Mouse (Mus musculus) retina, adult 2 months (tissue): Measurements from ENCODE around the gene Dab1.

Source experiments
- DNase-seq: peaks from one replicate; pipeline ENCODE4 v3.0.0-alpha.2; 2012; ENCODE audit warnings: low read depth, low spot score

Gene Dab1

DNA sequence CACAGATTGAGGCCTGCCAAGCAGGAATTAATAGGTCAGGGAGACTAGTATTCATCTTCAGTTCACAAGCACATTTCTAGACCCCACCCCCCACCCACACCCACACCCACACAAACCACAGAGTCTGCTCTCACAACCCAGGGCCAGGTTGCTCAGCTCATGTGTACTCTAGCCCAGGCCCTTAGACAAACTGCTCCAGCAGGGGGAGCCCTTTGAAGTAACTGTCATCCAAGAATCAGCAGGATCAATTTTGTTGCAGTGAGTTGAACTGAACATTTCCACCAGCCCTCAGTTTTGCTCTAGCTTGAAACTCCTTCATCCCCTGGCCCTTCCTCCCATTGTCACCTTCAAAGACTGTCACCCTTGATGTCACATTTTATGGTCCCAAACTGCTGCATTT is 1046.4 kb downstream of the Dab1 start:
- no peak for DNase-seq

DNA sequence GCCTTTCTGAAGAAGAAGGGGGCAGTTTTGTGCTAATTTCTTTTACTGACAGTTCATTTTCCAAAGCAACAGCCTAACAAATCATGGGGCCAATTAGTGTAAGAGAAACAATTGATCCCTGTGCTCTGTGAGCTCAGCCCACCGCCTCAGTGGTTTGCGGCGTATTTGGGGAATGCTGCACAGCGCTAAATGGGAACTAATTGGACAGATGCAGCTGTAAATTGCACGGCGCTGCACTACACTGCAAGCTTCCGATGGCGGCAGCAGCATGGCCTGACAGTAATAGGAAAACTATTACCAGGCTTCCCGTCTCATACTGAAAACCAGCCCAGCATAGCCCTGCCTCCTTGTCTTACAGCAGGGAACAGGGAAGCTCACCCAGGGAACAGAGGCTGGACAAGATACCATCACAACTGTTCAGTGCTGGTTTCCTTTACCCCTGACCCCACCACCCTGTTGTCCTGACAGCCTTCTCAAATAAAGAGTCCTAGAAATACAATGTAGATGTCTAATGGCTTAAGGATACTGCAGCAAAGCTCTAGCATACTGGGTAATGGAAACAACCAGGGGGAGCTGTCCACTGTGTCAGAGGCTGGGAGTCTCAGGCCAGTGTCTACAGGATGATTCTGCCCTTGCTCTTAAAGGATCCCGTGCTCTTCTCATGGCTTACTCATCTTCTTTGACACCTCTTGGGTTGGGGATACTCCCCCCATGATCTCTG is 1047.8 kb downstream of the Dab1 start:
- no peak for DNase-seq

DNA sequence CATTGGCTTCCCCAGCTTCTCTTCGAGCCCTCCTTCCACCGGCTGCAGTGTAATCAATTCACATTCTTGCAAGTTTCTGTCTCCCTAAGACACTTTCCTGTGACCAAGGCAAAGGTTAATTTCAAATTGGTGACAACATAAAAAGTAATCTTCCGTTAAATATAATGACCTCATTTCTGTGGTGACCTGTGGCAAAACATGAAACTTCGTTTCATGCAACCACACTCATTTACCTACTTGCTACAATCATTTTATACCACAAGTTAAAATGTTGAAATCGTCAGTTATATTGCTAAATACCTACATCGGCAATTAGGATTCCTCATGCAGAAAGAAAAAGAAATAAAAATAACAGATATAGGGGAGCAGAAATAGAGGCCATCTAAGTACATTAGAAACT is 1048.9 kb downstream of the Dab1 start:
- no peak for DNase-seq

DNA sequence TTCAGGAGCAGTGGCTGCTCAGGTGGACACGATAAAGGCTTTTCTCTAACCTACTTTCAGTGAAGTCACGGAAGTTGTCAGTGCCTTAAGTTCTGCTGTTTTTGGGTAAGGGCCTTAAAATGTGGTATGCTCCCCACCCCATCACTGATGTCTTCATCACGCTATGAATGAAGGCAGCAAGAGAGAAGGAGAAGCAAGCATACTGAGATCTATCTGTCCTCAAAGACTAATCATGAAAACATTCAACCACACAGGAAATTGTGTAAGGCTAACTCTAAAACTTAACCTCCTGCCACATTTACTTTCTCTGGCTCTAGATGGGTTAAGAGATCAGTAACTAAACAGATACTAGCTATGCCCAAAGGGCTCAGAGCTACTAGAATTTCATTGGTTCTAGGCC is 1050.2 kb downstream of the Dab1 start:
- DNase-seq = no peak

DNA sequence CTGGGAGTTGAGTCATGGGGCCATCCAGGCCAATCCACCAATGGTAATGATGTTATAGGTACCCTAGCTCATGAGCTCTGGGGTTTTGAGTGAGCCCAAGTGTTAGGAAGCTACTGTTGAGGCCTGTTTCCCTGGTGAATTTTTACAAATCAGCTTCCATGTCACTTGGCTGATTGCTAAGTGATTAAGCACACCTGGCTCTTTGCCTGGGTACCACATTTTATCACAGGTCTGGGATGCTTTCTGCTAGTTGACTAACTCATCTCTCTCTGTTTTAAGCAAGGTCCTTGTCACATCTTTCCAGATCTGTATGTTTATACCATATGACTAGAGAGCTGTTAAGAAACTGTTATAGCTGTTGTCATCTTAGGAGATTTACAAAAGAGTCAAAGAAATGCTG is 1051.6 kb downstream of the Dab1 start:
- DNase-seq = no peak

DNA sequence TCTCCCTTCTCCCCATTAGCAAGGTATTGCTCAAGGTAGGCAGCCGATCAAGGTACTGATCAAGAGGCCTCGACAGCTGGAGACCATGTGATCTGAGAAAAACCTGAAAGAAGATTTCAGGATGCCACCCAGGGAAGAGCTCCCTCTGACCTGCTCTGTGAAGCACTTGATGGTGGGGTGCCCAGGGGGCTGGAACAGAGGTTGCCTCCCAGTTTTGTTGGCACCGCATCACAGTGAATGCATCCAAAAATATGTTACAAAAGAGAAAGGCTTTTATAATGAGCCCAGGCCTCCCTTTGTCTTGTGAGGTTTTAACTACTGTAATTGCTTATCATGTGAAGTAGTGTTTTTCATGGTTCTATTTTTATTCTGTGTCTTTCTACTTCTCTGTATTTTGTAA is 1054.2 kb downstream of the Dab1 start:
- DNase-seq = no peak

DNA sequence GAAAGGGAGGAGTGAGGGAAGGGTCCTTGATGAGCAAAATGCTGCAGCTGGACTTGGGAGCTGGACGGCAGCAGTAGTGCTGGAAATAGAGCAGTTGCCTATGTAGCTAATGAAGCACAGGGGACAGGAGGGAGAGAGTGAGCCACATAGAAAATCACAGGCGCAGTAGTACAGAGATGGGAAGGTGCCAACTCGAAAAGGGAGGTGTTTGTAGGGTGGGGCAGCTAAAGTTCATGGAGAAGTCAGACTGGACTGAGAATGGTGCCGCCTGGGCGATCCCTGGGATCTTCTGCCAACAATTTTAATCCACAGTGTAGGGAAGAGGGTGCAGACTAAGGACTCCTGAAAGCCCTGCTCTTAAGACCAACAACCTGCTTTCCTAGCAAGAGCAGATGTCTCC is 1055.5 kb downstream of the Dab1 start:
- no peak for DNase-seq

DNA sequence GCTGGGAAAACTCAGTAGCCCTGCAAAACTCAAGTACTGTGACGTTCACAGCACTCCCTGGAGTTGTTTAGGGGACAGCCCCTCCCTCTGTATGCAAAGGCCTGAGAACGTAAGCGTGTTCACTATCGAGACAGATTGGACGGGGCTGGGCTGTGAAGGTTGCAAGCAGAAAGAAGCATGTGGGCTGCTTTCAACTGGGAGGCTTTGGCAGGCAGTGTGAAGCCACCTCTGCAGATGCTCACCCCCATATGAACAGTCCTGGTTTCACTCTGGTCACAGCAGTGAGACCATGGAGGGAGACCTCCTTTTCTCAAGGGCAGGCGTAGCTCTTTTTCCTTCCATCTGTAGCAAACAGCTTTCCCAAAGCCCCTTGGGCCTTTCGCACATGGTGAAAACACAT is 1059.1 kb downstream of the Dab1 start:
- no peak for DNase-seq

DNA sequence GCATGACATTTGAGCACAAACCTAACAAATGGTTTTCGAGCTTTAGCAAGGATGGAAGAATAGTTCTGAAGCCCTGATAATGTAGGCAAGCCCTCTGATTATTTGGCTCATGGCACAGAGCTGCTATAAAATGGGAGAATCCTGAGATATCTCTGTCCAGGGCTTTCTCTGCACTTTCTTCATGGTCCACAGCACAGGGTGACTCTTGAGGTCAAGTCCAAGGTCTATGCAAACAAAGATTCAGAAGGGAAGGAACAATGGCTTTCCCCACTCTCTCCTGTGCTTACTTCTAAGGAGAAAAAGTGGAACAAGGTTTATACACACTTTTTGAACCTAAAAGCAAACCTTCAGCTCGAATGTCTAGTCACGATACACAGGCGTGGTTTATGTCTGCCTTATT is 1061.3 kb downstream of the Dab1 start:
- DNase-seq = no peak

DNA sequence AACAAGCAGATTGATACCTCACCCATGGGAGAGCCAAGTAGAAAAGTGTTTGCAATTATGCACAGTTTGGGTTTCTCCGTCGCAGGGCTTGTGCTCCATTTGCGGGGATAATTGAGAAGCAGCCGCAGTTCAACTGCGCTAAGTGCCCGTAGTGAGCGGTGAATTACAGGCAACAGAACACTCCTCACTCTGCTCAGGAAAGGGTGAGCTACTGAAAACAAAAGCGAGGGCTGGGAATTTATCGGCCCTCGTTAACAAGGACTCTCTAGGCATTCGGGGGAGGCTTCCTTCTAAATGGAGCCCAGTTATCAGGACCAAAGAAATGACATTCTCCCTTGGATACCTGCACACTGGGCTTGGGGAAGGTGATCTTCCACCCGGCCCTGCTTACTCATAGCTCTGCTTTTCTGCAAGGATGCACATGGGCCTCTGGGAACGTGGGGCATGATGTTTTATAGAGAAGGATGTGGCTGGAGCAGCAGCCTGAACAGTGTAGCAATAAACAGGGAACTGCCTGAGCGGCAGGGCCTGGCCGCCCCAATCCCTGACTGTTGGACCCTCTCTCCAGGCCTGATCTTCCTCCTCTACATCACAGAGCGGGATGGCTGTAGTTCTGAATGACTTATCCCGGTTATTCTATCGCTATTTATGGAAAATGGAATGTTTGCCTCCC is 1067.1 kb downstream of the Dab1 start:
- no peak for DNase-seq

DNA sequence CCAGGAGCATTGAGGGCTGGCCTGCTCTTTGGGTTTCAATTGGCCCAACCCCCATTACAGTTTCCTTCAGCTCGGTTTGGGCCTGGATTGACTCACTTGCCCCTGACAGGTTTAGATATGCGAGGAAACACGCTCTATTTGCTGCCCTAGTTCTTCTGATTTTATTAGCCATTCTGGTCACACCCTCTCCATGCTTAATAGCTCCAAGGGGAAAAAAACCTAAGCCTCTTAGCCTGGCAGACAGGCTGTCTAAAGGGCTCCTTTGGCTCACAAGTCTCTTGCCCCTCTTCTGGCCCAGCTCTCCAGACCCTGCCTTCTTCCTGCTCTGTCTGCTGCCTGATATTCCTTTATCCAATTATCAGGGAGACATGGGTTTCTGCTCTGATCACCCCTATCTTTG is 1069.9 kb downstream of the Dab1 start:
- DNase-seq = no peak

DNA sequence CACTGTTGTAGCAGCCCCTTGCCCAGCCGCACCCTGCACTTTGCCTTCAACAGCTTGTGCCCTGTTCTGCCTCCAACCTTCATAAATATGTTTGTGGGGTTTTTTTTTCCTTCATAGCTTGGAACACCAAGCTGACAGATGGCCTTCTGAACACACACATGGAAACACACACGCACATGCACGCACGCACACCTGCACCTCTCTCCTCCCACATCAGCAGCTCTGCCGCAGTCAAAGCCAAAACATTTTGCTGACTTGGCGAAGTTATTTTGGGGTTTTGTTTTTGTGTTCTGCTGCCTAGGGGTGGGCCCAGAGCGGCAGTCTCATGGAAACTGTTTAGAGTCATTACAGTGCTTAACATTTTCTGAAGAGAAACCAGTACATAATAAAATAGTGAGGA is 1071.9 kb downstream of the Dab1 start:
- no peak for DNase-seq

DNA sequence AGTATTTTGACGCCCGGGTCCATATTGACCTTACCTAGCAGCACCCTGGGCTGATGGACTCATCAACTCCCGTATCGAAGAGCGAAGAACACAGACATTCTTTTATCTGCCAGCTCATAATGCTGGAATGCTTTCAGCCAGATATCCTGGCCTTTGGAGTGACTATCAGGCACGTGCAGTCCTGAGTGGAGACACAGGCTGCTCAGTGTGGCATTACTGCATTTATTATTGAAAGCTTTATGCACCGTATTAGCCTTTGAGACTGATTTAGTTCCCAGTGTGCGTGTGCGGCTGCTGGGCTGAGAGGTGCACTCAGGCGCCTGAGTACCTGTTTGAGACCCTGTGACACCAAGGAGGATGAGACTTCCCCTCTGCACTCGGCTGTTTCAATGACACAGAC is 1075.0 kb downstream of the Dab1 start:
- no peak for DNase-seq

DNA sequence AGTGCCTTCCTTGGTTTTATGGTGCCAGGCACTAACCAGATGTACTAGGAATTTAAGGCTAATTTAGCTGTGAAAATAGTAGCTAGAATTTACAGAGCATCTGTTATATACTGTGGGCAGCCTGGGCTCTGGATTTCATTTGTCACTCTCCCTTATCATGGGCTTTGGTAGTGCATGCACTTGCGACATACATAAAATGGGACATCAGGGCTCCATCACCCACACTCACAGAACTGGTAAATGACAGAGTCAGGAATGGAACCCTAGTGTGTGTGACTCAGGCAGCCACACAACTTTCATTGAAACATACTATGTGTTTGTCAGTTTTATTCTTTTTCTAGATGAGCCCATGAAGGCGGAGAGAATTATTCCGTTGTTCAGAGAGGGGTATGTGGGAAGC is 1077.4 kb downstream of the Dab1 start:
- no peak for DNase-seq

DNA sequence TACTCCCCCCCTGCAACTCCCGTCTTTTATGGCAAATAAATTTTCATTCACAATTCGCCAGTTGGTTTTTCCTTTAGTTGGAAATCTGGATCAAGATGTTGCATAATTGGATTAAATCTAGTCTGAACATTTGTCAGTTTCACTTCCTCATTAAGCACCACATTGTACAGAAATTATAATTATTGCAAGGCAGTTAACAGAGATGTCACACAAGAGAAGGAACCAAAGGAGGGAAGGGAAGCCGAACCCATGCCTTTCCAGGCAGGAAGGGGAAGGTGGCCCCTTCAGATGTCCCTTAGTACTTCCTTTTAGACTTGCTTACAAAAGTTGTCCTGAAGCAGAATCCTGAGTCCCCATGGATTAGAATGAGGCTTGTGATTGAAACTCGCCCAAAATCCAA is 1078.5 kb downstream of the Dab1 start:
- DNase-seq = no peak

DNA sequence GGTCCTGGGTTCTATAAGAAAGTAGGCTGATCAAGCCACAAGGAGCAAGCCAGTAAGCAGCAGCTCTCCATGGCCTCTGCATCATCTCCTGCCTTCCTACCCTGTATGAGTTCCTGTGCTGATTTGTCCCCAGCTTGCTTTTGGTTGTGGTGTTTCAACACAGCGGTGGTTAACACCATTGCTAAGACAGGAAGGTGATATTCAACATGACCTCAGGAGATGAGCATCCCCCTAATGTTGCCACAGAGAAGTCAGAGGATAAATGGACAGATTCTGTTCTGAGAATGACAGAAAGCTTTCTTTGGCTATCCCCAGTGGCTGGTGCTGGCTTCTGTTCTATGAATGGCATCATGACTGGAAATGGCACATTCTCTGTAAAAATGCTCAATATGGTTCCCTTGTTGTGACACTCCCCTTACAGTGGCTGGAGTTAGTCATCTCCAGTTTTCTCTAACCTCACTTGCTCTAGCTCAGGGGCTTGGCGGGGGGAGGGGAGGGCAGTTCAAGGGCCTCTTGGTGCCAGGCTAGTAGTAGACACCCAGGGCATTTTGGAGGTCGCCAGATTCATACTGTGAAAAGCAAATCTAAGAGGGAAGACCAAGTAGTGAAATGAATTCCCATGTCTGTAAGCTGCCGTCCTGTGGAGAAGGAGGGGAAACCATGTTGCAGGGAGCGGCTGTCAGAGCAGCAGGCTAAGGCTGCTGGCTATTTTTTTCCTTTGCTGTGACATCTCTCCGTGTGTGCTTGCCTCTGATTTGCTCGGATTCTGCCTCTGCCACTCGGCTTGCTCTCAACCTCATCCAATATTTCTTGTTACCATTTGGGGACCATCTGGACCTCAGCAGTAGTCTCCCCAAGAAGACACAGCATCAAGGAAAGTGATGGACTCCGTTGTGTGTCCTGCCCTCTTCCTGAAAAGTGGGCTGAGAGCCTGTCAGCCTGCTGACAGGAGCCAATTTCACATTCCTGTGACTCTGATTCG is 1086.8 kb downstream of the Dab1 start:
- DNase-seq = no peak

DNA sequence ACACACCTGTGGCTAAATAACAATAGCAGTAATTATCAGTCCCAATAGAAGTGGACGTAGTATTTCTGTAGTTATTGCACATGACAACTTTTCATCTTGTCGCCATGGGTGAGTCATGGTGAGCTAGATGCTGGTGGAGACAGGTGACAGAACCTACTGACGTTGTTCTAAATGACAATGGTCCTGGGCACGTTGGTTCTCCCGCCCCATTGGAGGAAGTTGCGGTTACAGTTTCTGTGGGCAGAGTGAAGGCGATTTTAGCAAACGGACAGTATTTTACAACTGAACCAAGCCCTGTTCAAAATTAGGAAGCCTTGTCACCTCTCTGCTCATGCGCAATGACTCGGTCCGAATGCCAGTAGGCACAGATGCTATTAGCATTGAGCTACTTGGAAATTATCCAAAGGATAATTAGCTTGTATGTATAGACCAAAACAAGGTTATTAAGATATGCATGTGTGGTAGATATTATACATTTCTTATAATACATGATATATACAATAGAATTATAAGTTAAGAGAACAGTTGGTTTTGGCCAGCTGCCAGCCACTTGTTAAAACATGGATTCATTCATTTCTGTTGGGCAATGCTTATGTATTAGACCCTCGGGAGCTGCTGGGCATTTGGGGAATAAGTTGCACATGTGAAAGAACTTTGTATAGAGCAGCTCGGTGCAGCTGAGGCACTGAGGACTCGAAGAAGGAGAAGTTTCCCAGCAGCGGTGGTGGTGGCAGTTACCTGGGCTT is 1093.4 kb downstream of the Dab1 start:
- DNase-seq = no peak

DNA sequence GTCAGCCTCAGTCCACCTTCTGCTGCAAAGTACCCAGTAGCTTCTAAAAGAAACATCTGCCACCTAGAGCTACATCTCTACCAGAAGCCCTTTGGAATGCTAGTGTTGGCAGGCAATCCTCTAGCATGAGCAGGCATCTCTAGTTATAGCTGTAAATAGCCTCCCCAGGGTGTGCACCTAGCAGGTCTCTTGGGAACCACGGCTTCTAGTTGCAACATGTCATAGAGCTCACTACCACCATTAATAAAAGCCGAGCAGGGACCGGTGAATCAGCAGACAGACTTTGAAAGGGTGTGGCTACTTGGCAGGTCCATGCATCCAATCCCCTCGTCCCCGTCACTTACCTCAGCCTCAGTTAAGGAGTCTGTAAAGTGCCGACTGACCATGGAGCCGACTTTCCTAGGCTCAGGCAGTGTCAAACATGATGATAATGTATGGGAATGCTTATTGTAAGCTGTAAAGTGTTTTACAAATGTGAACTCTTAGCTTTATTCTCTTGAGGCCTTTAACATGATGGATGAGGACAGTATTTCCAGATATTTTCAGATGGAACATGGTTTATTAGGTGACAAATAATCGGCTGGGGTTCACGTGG is 1095.9 kb downstream of the Dab1 start:
- DNase-seq = no peak

DNA sequence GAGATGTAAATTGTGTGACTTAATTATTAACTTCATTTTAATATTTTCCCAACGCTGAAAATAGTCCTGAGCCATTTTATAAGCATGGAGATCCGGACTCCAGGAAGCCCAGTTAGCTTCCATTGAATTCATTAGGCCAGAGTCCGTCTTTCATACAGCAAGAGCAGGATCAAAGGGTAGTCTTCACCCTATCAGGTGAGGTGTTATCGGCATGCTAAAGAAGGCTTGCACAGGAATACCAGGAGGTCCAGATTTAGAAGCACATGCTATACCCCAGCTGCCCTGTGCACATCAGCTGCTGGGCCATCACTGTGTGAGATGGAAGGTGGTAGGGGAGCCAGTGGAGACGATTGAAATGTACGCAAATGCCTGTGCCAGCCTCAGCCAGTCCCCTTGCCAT is 1096.7 kb downstream of the Dab1 start:
- no peak for DNase-seq

DNA sequence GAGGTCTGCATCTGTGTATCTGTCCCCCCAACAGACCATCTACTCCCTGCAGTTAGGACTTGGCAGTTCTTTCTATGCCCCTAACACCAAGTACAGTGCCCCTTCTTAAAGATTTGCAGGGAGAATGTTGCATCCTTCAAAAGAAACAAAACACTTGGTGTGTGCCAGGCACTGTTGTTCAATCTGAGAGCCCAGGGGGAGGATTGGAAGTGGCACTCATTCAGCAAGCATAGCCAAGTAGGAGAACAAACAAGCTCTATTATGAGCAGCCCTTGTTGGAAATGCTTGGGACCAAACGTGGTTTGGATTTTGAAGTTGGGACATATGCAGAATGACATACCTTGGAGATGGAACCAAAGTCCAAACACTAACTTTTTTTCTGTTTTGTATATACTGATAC is 1097.3 kb downstream of the Dab1 start:
- DNase-seq = no peak
